ENCODE assay signal across 14 mouse cellular contexts in the genomic region with DNA sequence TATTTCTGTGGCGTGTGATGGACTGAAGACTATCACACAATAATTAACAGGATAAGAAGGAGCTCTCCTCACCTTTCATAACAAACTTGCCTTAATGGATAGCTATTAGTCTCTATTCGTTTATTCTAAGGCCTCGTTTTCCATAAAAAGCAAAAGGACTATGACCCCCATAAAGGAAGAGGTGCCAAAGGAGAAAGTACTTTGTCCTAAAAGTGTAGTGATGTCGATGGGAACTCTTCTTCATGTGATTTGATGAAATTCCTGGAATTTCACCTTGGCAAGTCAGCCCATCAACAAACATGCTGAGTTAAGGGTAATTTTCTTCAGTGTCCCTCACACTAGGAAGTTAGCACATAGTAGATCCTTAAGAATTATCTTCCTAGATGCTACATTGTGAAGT.
"Had no signal": no experiment of that assay in that cellular context is flagged by ENCODE, and none has a peak within 500 bp of the region (broad histone marks: within the 10 kb centered on the region; RNA-seq: fewer than 3 reads in every experiment).

No protein-coding gene starts in this region.

- H3K27me3 ChIP-seq: neural tube, embryonic 15.5 days; stomach, embryonic 15.5 days had no signal

- H3K27ac ChIP-seq: neural tube, embryonic 15.5 days; stomach, embryonic 15.5 days; stomach, postnatal 0 days had no signal

- H3K4me1 ChIP-seq: neural tube, embryonic 15.5 days; stomach, embryonic 15.5 days had no signal

- H3K4me3 ChIP-seq: neural tube, embryonic 15.5 days; stomach, embryonic 15.5 days had no signal

- DNase-seq: right cerebral cortex, adult 18-20 months; right cerebral cortex, postnatal 14 days; right cerebral cortex, postnatal 25 days; right cerebral cortex, postnatal 4 days; spleen, adult 18-20 months; thymus, adult 18-20 months; thymus, adult 2 months; thymus, postnatal 14 days; thymus, postnatal 25 days; thymus, postnatal 36 days; thymus, postnatal 4 days had no signal

- H3K9ac ChIP-seq: neural tube, embryonic 15.5 days; stomach, embryonic 15.5 days had no signal

- H3K36me3 ChIP-seq: neural tube, embryonic 15.5 days; stomach, embryonic 15.5 days had no signal
